Mouse (Mus musculus): ENCODE results near the gene Orc2. TPM values are rescaled to one million over a fixed set of nuclear protein-coding genes. Genes with fewer than 3 reads are reported as not detected.
A peak's percentile ranks its signal among the peaks of the same experiment; 100 is the strongest.

The Orc2 gene
- polyA plus RNA-seq, 1 experiment from 2014 or later, result 8.1 TPM

DNA sequence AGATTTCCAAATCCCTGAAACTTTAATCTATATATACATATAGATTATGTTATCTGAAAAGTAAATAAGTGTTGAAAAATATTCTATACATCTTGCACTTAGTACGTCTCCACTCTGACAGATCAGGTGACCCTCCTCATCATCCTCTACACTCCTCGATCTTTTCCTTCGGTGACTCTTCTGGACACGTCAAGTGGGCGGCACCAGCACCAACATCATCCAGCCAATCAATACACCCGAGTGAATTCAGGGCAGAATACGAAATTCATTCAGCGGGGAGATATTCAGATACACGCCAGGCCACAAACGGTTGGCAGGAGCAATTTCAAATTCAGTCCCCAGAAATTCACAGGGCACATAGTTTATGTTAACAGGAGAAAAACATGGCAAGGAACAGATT is 84.9 kb downstream of the Orc2 start:
- no peak overlapping the region for H3K9ac ChIP-seq (ENCODE audit: low read depth, low read length)
- no peak for ATAC-seq
- no peak overlapping the region for H3K4me3 ChIP-seq (ENCODE audit: low read depth, low read length)
- H3K4me2 ChIP-seq (replicated peaks; ENCODE audit: low read depth), result no peak overlapping the region
- TF ChIP-seq CTCF (IDR thresholded peaks at IDR 0.05; ENCODE audit: low read depth), result no peak
- no peaks in the 10 kb centered on the region; the same call in 1 of the 2 replicates for H3K4me1 ChIP-seq (replicated peaks; ENCODE audit: control insufficient read depth, insufficient read depth, low read length)
- H3K36me3 ChIP-seq (ENCODE audit: control insufficient read depth, insufficient read depth), result peaks cover 52% of the 10 kb centered on the region
- WGBS, result 69% methylated on average over 10 of the region's 10 CpGs
- H3K27me3 ChIP-seq (replicated peaks; ENCODE audit: control insufficient read depth, insufficient read depth, low read length), result no peaks in the 10 kb centered on the region
- no peak overlapping the region for H3K27ac ChIP-seq (ENCODE audit: low read depth, low read length)
- H3K9me3 ChIP-seq (ENCODE audit: control insufficient read depth), result no peaks in the 10 kb centered on the region

GRCm38 (mm10) chr1:58416048-58416447 is 88.9 kb downstream of the Orc2 start:
- Histone ChIP-seq H3K4me2 (replicated peaks; ENCODE audit: low read depth) (no peak overlapping the region), H3K9ac (ENCODE audit: low read depth, low read length) (no peak overlapping the region), H3K9me3 (ENCODE audit: control insufficient read depth) (no peaks in the 10 kb centered on the region), H3K27ac (ENCODE audit: low read depth, low read length) (no peak overlapping the region), H3K4me3 (ENCODE audit: low read depth, low read length) (no peak overlapping the region), H3K4me1 (replicated peaks; ENCODE audit: control insufficient read depth, insufficient read depth, low read length) (no peaks in the 10 kb centered on the region), H3K27me3 (replicated peaks; ENCODE audit: control insufficient read depth, insufficient read depth, low read length) (no peaks in the 10 kb centered on the region), H3K36me3 (ENCODE audit: control insufficient read depth, insufficient read depth) (peaks cover 84% of the 10 kb centered on the region)
- WGBS, result 67% methylated on average over 2 of the region's 2 CpGs
- ATAC-seq, result no peak
- TF ChIP-seq CTCF (IDR thresholded peaks at IDR 0.05; ENCODE audit: low read depth), result no peak

GRCm38 (mm10) chr1:58415442-58415841 is 89.5 kb downstream of the Orc2 start:
- Histone ChIP-seq H3K27ac (ENCODE audit: low read depth, low read length) (no peak overlapping the region; the same call in 1 of the 2 replicates), H3K9me3 (ENCODE audit: control insufficient read depth) (no peaks in the 10 kb centered on the region), H3K4me3 (ENCODE audit: low read depth, low read length) (no peak overlapping the region), H3K27me3 (replicated peaks; ENCODE audit: control insufficient read depth, insufficient read depth, low read length) (no peaks in the 10 kb centered on the region), H3K9ac (ENCODE audit: low read depth, low read length) (no peak overlapping the region), H3K4me2 (replicated peaks; ENCODE audit: low read depth) (no peak overlapping the region), H3K4me1 (replicated peaks; ENCODE audit: control insufficient read depth, insufficient read depth, low read length) (no peaks in the 10 kb centered on the region), H3K36me3 (ENCODE audit: control insufficient read depth, insufficient read depth) (peaks cover 87% of the 10 kb centered on the region)
- ATAC-seq, result no peak
- peak; percentile 50 for TF ChIP-seq CTCF (IDR thresholded peaks at IDR 0.05; ENCODE audit: low read depth)
- WGBS, result 18% methylated on average over 1 of the region's 1 CpGs

Other genes with a start within 250 kb of the Orc2 start
- gene Aox2, start 226.8 kb downstream of the Orc2 start, polyA plus RNA-seq (2015; fragmentation: Nextera tagmentation; extraction: Ambion mirVana), result 0.07 and 0.10 TPM in 2 replicates
- 207 and 216 TPM in 2 replicates for gene Bzw1, start 112.2 kb downstream of the Orc2 start, polyA plus RNA-seq (2015; fragmentation: Nextera tagmentation; extraction: Ambion mirVana)
- 95.8 and 103 TPM in 2 replicates for gene Clk1, start 81.0 kb downstream of the Orc2 start, polyA plus RNA-seq (2015; fragmentation: Nextera tagmentation; extraction: Ambion mirVana)
- gene Nif3l1, start 60.0 kb downstream of the Orc2 start, polyA plus RNA-seq (2015; fragmentation: Nextera tagmentation; extraction: Ambion mirVana), result 24.9 TPM in 2 replicates
- 24.6 and 28.0 TPM in 2 replicates for gene Ppil3, start 59.6 kb downstream of the Orc2 start, polyA plus RNA-seq (2015; fragmentation: Nextera tagmentation; extraction: Ambion mirVana)
- gene Fam126b, start 81.2 kb upstream of the Orc2 start, polyA plus RNA-seq (2015; fragmentation: Nextera tagmentation; extraction: Ambion mirVana), result 6.2 and 8.5 TPM in 2 replicates
- 285 and 298 TPM in 2 replicates for gene Ndufb3, start 81.3 kb upstream of the Orc2 start, polyA plus RNA-seq (2015; fragmentation: Nextera tagmentation; extraction: Ambion mirVana)
- 10.6 and 13.9 TPM in 2 replicates for gene Als2cr12, start 190.9 kb upstream of the Orc2 start, polyA plus RNA-seq (2015; fragmentation: Nextera tagmentation; extraction: Ambion mirVana)
- gene Cflar, start 206.4 kb upstream of the Orc2 start, polyA plus RNA-seq (2015; fragmentation: Nextera tagmentation; extraction: Ambion mirVana), result 28.9 and 33.7 TPM in 2 replicates